Mouse (Mus musculus): ENCODE data around the gene Plxnd1.
A peak's percentile ranks its signal among the peaks of the same experiment; 100 is the strongest.

The Plxnd1 gene

DNA sequence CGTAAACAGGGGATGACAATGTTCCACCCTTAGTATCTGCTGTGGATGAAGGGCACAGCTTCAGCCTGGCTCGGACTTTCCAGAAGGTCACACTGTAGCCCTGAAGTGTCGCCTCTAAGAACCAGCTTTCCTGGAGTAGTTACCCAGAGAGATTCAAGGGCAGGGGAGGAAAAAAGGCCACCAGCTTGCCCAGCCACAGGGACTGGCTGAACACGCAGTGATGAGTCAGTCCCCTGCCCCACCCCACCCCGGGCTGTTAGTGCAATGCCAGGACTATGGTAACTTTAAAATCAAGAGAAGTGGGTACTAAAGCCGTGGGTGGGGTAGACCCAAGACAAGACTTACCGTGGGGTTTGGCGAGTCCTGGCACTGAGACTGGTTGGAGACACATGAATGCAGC is 19.2 kb downstream of the Plxnd1 start:
- DNase-seq: no peak

DNA sequence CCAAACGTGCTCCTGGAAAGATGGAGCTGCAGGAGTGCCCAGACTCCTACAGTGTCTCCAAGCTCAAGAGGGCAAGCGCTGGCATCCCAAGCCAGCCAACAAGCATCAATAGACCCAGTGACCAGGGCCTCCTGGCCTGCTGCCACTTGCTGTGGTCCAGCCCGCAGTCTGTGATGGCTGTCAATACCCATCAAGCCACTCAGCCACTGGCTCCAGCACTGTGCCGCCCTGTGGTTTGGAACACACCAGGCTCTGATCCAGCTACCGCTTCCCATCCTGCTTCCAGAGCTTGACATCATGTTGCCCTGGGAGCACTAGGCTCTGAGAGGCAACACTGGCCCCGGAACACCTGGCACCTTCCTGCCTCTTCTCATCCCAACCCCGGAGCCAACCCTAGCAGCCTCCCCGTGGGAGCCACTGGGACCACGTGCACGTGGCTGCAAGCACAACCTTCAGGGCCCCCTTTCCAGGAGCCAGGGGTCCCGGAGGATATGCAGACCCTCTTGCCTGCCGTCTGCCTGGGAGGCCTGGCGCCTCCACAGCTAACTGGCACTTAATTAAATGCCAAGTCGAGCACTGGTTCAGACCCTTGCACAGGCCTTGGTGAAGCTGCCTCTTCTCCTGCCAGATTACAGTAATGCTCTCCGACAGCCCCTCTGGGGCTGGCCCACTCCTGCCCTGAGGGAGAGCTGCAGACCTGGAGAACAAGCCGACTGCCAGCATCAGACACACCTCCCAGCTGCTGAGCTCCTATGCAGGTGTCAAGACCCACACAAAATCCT is 20.7 kb downstream of the Plxnd1 start:
- peak; percentile 47 for DNase-seq

DNA sequence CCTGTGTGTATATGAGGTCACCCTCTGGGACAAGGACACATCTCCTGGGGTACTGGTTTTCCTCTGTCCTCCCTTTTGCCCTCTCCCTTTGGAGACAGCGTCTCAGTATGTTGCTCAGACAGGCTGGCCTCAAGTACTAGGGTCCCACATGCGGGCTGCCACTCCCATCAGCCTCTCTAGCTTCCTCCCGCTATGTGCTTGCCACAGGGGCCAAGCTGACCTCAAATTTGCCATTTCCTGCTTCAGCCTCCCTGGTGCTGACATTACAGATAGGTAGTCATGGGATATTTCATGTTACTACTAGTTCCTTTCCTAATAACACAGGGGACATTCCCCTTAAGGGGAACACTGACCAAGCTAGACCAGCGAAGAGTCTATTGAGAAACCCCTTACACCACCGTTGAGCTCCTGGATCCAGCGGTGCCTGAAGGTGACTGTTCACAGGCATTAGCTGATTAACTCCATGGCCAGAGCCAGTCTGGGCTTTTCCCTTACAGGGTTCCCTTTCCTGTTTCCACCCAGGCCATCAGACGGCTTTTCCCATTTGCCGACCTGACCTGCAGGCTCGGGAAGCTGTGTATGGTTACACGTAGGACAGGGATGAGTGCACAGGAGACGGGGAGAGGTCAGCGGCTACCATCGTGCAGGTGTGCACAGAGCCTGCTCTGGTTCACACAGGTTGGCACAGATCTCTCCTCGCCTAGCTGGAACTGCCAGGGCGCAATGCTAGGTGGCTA is 21.5 kb downstream of the Plxnd1 start:
- no peak for DNase-seq

DNA sequence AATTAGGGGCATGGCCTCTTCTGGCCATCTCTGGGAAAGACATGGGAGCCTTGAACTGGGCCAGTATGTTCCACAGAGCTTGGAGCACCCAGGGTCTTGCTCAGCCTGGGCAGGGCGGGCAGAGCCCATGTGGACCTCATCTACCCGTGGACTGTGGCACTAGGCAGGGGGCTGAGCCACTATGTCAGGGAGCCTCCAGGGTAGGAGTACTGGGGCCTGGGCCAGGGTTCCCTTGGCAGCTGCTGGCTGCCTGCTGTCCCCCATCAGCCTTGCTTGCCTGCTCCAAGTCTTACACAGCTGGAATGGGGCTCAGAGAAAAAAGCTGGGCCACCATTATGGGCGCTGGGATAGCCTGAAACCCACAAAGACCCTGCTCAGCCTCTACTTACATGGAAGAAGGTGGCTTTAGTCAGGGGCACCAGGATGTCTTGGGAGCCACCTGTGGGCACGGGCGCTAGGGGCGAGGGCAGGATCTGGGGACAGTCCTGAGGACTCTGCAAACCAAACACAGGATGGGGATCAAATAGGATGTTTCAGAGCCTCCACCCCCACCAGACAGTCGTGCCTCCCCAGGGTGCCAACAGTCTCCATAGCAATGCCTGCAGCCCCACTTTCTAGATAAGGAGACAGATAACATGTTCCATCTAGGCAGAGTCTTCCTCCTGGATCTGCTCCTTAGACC is 22.6 kb downstream of the Plxnd1 start:
- no peak for DNase-seq

DNA sequence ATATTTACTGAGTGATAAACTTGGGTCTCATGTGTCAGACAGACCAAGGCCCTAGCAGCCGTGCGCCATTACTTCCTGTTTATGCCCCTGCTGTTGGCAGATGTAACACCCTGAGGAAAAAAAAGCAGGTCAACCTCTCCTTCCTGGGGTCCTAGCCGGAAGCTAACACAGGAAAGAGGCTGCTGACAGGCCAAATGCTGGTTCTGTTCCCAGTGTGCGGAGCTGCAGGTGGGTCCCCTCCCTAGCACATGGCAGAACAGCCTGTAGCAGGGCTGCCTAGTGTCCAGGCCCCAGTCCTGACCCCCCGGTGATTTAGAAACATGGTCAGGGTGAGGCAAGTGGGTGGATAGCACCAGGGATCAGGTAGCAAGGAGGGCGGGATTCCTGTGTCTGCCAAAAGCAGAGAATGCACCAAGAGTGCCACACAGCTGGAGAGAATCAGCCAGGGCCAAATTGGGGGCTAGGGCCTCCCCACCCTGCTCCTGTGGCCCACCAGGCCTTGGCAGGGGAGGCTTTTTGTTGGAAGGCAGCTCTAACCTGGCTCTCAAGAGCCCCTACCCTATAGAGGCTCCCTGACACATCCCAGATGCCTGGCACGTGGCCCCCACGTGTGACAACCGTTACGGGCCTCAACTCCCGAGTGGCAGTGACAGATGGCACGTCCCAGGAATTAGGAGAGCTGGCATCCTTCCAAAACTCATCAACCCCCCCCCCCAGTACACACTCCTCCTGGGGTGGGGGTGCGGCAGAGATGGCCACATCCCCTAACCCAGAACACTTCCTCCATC is 23.3 kb downstream of the Plxnd1 start:
- peak; percentile 75 for DNase-seq

DNA sequence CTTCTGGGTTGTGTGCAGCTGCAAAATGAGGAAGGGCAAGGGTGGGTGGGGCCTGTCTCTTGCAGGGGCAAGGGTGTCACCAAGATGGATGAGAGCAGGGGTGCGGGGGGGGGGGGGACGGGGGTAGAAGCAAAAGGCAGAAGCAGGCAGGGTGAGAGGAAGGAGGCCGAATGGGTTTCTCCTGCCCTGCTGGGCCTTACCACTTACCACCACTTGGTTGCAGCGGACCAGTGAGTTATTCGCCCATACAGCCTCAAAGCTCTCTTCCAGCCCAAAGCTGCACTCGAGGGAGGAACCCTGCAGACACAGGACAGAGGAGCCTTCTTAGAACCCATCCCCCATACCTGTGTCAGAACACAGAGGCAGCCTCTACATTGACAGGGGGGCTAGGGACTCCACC is 24.9 kb downstream of the Plxnd1 start:
- no peak for DNase-seq

DNA sequence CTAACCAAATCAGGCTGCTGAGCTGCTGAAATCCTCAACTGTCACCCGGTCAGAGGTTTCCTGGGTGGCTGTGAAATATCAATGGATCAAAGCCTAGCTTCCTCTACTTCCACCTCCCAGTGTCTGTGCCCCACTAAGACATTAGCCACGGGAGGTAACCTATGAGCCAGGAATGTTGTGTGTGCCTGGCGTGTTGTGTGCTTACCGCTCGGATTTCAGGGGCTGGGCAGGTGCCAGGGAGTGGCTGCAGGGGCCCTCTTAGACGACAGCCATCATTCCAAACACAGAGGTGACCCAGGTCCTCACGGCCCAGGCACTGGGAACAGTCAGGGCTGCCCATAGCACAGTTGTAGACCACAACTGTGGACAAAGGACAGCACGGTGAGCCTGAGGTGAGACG is 25.7 kb downstream of the Plxnd1 start:
- DNase-seq: no peak

DNA sequence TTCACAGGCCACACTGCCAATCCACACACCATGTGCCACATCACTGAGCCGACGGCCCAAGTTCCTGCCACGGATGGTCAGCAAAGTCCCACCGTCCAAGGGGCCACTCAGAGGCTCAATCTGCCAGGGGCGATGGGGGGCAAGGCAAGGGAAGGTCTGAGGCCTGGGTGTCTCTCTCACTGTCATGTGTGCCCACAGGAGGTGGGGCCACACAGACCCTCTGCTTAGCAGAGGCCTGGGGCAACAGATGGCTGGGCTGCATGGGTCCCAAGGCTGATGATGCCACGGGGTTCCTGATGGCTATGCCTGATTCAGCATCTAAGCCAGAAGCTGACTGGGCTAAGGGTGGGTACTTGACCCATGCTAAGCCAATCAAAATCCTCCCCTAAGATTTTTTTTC is 26.1 kb downstream of the Plxnd1 start:
- DNase-seq: peak; percentile 80

DNA sequence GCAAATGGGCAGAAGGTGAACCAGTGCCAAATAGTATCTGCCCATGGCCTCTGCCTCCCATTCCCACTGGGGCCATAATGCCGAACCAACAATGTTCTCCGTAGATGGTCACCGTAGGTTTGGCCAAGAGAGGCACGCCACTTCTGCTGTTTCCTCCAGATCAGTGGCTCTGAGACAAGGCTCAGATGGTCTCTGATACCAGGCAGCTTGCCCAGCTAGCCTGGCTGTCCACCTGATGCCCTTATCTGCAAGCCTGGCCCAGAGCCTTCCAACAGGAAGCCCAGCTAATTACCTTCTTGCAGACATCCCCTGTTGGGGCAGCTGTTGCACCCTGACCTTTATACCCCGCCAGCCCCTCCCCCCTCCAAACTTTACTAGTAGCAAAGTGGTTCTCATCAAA is 26.7 kb downstream of the Plxnd1 start:
- no peak for DNase-seq

DNA sequence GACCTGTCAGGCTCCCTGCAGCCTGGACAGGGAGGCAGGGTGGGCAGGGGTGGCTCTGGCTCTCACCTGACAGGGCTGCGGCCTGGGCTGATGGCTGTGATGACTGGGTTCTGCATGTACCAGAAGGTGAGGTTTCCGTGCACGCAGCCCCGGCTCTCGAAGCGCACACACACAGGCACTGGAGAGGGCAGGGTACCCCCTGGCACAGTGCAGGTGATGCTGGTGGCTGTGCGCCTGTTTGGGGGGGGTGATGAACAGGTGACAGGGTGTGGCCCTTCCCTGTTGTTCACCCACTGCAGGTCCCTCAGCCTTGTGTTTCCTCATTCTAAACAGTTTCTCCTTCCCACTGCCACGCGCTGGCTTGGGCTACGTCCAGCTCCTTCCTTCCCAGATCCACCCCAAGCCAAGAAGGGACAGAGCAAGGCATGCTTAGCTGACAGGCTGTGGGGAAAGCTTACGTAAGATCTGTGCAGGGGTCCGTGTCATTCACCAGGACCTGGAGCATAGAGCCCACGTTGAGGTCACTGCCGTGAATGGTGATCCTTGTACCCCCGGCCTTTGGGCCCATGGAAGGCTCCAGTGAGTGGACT is 27.4 kb downstream of the Plxnd1 start:
- no peak for DNase-seq

DNA sequence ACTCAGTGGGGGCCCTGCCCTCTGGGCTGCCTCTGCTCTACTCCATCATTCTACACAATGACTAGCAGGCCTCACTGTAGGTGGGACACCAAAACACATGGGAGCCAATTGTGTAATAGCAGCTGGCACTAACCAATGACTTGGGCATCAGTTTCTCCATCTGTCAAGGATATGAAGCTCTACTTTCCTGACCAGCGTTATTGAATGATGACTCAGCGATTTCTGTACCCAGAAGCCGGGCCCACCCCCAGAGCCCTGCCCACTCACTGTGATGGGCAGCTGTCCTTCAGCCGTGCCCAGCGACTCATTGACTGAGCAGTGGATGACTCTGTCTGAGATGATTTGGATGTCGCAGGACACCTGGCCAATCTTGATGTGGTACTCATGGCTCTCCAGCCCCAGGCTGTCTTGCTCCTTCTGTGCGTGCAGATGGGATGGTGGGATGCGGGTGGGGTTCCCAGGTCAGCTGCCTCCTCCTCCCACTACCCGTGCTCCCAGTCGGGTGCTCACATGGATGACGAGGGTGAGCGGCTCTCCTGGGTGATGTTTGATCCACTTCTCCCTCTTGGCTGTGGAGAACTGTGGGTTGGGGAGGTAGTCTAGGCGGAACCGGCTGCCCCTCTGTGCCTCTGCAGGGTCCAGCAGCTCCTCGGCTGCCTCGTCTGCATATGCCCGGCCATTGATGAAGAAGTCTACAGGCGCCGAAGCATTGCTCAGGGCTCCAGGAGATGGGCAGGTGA is 28.4 kb downstream of the Plxnd1 start:
- DNase-seq: no peak

DNA sequence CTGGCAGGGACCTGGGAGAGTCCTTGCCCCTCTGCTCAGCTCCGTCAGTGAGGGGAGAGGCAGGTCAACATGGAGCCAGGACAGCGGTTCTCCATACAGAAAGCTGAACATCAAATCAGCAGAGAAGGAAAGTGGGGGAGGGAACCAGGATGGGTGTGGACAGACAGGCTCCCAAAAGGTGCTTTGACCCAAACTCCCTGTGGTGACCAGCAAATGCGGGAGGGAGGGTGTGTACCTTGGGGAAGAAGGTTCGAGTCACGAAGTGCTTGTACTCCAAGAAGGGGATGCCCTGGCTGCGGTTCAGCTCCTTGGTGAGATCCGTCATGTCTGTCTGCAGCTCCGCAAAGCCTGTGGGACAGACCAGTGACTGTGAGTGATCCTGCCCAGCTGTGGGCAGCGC is 31.1 kb downstream of the Plxnd1 start:
- DNase-seq: no peak

DNA sequence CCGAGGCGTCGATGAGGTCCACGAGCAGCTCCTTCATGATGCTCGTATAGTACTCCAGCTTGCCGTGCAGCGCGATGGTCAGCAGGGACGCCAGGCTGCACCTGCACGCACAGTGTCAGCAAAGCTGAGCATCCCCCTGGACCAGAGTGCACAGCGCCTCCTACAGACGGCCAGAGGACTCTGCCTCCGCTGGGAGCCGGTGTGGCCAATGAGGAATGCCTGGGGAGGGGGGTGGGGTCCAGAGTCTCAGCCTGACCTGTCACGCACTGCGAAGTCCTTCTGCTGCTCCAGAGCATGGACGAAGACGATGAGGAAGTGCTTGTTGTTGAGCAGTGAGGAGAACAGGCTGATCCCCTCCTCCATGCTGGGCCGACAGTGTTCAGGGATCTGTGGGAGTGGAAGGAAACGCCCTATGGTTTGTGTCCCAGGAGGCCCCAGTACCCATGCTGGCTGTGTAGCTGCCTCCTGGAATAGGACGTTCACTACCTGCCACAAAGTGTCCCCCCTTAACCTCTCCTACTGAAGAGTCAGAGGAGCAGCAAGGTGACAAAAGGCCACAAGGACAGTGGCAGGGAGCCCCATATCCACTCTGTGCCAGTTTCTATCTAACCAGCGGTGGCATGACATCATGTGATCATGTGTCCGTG is 32.2 kb downstream of the Plxnd1 start:
- DNase-seq: peak; percentile 48

DNA sequence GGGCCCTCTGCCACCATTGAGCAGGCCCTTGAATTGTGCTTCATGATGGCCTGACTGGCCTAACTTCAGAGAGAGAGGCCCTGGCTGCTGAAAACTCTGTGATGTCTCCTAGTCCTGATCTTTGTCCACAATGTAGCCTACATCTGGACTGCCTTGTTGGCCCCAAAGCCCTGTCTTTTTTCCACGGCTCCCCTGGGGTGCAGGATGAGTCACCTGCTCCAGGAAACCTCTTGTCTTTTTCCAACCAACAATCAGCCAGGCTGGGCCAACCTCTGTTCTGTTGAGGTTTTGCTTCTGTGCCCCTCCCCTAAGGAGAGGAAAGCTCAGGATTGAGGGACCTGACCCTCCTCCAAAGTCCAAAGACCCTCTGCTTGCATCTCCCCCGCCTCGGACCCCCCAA is 33.1 kb downstream of the Plxnd1 start:
- DNase-seq: no peak

DNA sequence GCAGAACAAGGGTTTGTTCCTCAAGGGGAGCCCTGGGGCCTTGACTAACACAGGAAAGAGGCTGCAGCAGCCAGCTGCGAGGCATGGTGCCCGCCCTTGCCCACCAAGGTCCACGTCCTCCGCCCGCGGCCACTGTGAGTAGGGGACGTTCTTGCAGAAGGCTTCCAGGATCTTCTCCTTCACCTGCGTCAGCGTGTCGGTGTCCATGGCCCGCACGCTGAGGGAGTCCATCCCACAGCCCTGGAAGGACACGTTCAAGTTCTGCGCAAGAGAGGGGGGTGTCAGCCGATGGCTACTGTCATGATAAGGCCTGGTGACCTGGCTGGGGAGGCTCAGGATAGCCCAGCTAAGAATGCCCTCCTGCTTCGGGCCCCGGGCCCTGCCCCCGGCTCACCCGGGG is 34.5 kb downstream of the Plxnd1 start:
- no peak for DNase-seq

DNA sequence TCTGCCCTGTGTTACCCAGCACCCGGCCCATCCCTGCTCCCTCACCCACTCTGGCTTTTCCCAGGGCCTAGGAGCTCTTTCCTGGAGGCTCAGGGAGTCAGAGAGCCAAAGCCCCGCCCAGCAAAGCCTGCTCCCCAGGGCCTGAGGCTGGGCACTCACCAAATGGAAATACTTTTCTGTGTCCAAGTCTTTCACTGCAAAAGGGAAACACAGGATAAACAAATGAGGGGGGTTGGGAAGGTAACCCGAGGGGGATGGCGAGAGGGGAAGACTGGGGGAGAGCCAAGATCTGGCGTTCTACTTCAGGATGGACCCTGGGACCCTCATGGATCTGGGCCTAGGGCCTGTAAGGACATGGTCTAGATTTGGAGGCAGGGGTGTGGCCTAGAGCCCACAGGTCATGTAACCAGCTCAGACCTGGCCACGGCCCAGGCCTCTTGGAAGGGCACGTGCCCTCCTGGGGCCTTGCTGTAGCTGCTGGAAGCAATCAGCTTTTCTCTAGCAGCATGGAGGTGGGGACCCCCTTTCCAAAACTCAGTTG is 35.6 kb downstream of the Plxnd1 start:
- DNase-seq: no peak

DNA sequence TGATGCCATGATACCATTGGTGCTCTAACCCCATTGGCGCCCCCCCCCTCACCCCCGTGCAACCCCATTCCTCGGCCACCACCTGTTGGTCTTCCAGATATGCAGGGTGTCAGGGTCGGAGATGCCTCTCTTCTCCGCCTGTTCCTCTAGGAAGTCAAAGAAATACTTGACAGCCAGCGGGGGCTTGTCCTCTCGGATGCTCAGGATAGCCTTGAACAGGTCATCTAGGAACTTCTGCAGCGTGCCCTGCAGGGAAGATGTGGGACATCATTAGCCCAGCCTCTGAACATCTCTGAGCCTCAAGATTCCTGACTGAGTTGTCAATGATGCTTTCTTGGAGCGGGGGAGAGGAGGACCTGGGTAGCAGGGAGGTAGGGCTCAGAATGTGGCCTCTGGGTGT is 36.4 kb downstream of the Plxnd1 start:
- no peak for DNase-seq

DNA sequence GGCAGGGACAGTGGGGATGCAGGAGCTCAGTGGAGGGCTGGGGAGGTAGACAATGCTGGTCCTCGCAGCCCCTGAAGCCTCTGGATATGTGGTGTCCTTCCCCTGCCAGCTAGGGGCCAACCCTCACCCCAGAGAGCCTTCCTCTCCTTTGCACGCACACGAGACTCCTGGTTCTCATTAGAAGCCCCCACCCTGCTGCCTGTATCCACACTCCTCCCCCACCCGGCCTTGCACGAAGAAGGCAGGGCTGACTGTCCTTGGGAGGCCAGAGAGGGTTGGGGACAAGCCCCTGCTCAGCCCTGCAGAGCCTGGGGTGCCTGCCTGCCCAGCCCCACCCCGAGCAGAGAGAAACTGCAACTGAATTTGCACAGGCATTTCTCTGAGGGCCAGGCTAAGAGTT is 37.1 kb downstream of the Plxnd1 start:
- DNase-seq: no peak

DNA sequence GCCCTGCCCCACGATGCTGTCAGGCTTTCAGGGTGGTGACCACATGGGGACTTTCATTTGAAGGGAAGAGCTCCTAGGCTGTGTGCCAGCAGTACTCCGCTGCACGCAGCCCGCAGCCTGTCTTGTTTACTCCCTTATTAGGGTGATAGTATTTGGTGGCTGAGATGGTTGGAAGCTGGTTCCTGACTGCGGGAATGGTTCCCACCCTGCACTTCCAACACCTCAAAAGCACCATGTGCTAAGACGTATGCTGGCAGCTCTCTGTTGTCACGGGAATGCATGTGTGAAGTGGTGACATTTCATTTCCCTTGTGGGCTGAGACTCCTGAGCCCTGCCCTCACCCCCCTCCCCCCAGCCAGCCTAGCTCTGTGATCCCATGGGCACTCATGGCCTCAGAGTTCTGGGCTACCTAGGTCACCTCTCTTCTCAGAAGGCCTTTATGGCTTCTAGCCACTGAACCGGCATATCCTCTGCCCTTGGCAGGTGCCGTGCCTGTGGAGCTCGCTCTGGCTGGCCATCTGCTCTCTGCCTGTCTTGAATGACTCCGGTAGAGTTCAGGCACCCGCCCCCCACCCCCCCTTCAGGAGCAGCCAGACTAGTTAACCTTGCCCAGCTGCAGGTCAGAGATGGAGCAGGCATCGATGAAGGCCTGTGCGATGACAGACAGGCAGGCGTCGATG is 37.7 kb downstream of the Plxnd1 start:
- DNase-seq: peak; percentile 76

DNA sequence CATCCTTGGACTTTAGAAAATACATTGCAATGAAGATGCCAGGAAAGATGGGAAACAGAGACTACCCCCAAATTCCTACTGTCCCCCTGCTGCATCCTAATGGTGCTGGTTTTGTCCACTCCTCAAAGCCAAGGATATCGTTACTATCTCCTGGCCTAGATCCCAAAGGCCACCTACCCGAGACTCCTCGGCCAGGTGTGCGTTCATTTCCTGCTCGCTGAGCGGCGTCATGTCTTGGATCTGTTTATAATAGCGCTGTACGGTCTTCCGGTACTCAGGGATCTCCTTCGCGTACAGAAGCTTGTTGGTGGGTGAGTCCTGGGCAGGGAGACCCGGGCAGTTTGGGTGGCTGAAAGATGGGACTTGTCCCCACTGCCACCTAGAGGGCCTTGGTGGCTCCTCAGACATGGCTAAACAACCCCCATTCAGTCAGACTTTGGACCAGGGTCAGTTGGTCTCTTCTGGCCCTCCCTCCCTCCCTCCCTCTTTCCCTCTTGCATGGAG is 38.3 kb downstream of the Plxnd1 start:
- DNase-seq: no peak
